Mouse (Mus musculus) gastrocnemius, postnatal 4 days (tissue): ENCODE data around the gene Tbxa2r. TPM values are rescaled to one million over a fixed set of nuclear protein-coding genes. Genes with fewer than 3 reads are reported as not detected.

Source experiments
- total RNA-seq, 2 experiments: library from RNA; stranded (reverse); gene quantifications; 2 replicates each; pipeline ENCODE4 v1.2.3; 2021

Tbxa2r gene
- total RNA-seq, 2 experiments from 2014 or later = 4.8 to 5.8 TPM

Other genes starting within 250 kb of the Tbxa2r start
- 1 to 10 TPM; 1.2 to 1.5 TPM for gene Creb3l3, start 229.9 kb upstream of the Tbxa2r start, total RNA-seq
- 100 to 1,000 TPM; 148 to 152 TPM for gene Map2k2, start 222.8 kb upstream of the Tbxa2r start, total RNA-seq
- 10 to 100 TPM; 37.7 to 42.0 TPM for gene Zbtb7a, start 193.5 kb upstream of the Tbxa2r start, total RNA-seq
- gene Pias4, start 160.8 kb upstream of the Tbxa2r start, total RNA-seq = 10 to 100 TPM; 22.1 to 22.5 TPM
- gene Eef2, start 152.1 kb upstream of the Tbxa2r start, total RNA-seq = 1,000 to 10,000 TPM; 1,324 to 1,404 TPM
- gene Dapk3, start 145.7 kb upstream of the Tbxa2r start, total RNA-seq = 10 to 100 TPM; 40.2 to 41.4 TPM
- gene 4930442H23Rik, start 144.9 kb upstream of the Tbxa2r start, total RNA-seq = not detected
- 1 to 10 TPM; 1.2 to 1.5 TPM for gene Nmrk2, start 126.7 kb upstream of the Tbxa2r start, total RNA-seq
- under 1 TPM; 0.08 to 0.12 TPM for gene Atcay, start 97.9 kb upstream of the Tbxa2r start, total RNA-seq
- gene Zfr2, start 95.6 kb upstream of the Tbxa2r start, total RNA-seq = 1 to 10 TPM; 4.3 to 5.6 TPM
- under 1 TPM; 0.34 to 0.78 TPM for gene Matk, start 75.8 kb upstream of the Tbxa2r start, total RNA-seq
- gene Mrpl54, start 61.8 kb upstream of the Tbxa2r start, total RNA-seq = 10 to 100 TPM; 90.0 to 97.6 TPM
- 10 to 100 TPM; 49.2 to 50.2 TPM for gene Apba3, start 61.8 kb upstream of the Tbxa2r start, total RNA-seq
- under 1 TPM; 0.25 to 0.44 TPM for gene Tjp3, start 37.1 kb upstream of the Tbxa2r start, total RNA-seq
- 10 to 100 TPM; 35.8 TPM for gene Pip5k1c, start 35.8 kb upstream of the Tbxa2r start, total RNA-seq
- 10 to 100 TPM; 17.8 to 18.3 TPM for gene Cactin, start 7.6 kb upstream of the Tbxa2r start, total RNA-seq
- under 1 TPM; 0.66 to 0.86 TPM for gene Gipc3, start 14.5 kb downstream of the Tbxa2r start, total RNA-seq
- gene Hmg20b, start 21.7 kb downstream of the Tbxa2r start, total RNA-seq = 10 to 100 TPM; 46.2 to 58.6 TPM
- 1 to 10 TPM; 8.6 to 9.9 TPM for gene Mfsd12, start 28.8 kb downstream of the Tbxa2r start, total RNA-seq
- gene 4930404N11Rik, start 37.1 kb downstream of the Tbxa2r start, total RNA-seq = 1 to 10 TPM; 1.7 to 1.8 TPM
- gene Fzr1, start 49.8 kb downstream of the Tbxa2r start, total RNA-seq = 10 to 100 TPM; 32.2 to 33.5 TPM
- 10 to 100 TPM; 48.1 to 48.5 TPM for gene Dohh, start 55.7 kb downstream of the Tbxa2r start, total RNA-seq
- 1 to 10 TPM in 1 of 2 experiments, under 1 TPM in 1; 0.70 to 1.5 TPM for gene Gm48551, start 55.7 kb downstream of the Tbxa2r start, total RNA-seq
- 1 to 10 TPM; 1.3 to 2.0 TPM for gene Gm48552, start 60.3 kb downstream of the Tbxa2r start, total RNA-seq
- gene Smim24, start 64.3 kb downstream of the Tbxa2r start, total RNA-seq = under 1 TPM; 0.91 to 0.98 TPM
- 100 to 1,000 TPM; 274 to 335 TPM for gene Nfic, start 126.9 kb downstream of the Tbxa2r start, total RNA-seq
- under 1 TPM; 0.47 to 0.52 TPM for gene Celf5, start 154.0 kb downstream of the Tbxa2r start, total RNA-seq
- gene Ncln, start 167.7 kb downstream of the Tbxa2r start, total RNA-seq = 10 to 100 TPM; 59.3 to 61.3 TPM
- gene S1pr4, start 171.4 kb downstream of the Tbxa2r start, total RNA-seq = under 1 TPM; 0.37 to 0.54 TPM
- 1 to 10 TPM; 1.1 to 1.8 TPM for gene Gna15, start 195.5 kb downstream of the Tbxa2r start, total RNA-seq
- gene Gna11, start 216.5 kb downstream of the Tbxa2r start, total RNA-seq = 10 to 100 TPM; 56.8 to 59.5 TPM
- gene Aes, start 230.8 kb downstream of the Tbxa2r start, total RNA-seq = 100 to 1,000 TPM; 537 to 620 TPM
- 10 to 100 TPM in 1 of 2 experiments, 1 to 10 TPM in 1; 7.8 to 10.5 TPM for gene Tle2, start 245.8 kb downstream of the Tbxa2r start, total RNA-seq